Mouse (Mus musculus) hindbrain, embryonic 14.5 days (tissue): ENCODE data around the gene Zfp990. TPM values are rescaled to one million over a fixed set of nuclear protein-coding genes. Genes with fewer than 3 reads are reported as not detected.
"Not testable (repeated sequence)": the region's sequence is repeated elsewhere in the genome, so short reads cannot be mapped to it uniquely, and the experiment has no call there.

Experiments used
- ATAC-seq: fragments of 200-750 bp; cut with Nextera tagmentation; 2 replicates; pipeline ENCODE4 v1.8.0; 2017; ENCODE audit warnings: moderate number of reproducible peaks, mild to moderate bottlenecking, moderate TSS enrichment, moderate library complexity; ENCODE audit not compliant: low FRiP score
- DNase-seq: peaks from one replicate; pipeline ENCODE4 v3.0.0-alpha.2; 2015; ENCODE audit warnings: low spot score
- H3K27ac ChIP-seq: fragments of 300-500 bp; sonication (generic); 2 replicates; pipeline ENCODE4 v1.5.1; 2014; ENCODE audit warnings: mild to moderate bottlenecking, moderate library complexity
- H3K27me3 ChIP-seq: fragments of 300-500 bp; sonication (generic); 2 replicates; pipeline ENCODE4 v1.6.1; 2014; ENCODE audit warnings: mild to moderate bottlenecking, low read length, mixed read lengths; ENCODE audit not compliant: control insufficient read depth, insufficient read depth
- H3K36me3 ChIP-seq: fragments of 300-500 bp; sonication (generic); replicated peaks from 2 replicates; pipeline ENCODE4 v1.6.1; 2014; ENCODE audit not compliant: control insufficient read depth, insufficient read depth
- H3K4me1 ChIP-seq: fragments of 300-500 bp; sonication (generic); replicated peaks from 2 replicates; pipeline ENCODE4 v1.6.1; 2014; ENCODE audit warnings: antibody characterized with exemption, low read length, mixed read lengths; ENCODE audit not compliant: control insufficient read depth, insufficient read depth
- H3K4me2 ChIP-seq: fragments of 300-500 bp; sonication (generic); replicated peaks from 2 replicates; pipeline ENCODE4 v1.6.1; 2014; ENCODE audit warnings: mild to moderate bottlenecking, moderate library complexity
- H3K4me3 ChIP-seq: fragments of 300-500 bp; sonication (generic); replicated peaks from 2 replicates; pipeline ENCODE4 v1.5.1; 2014; ENCODE audit warnings: mild to moderate bottlenecking, low read length
- H3K9ac ChIP-seq: fragments of 300-500 bp; sonication (generic); 2 replicates; pipeline ENCODE4 v1.6.1; 2014
- H3K9me3 ChIP-seq: fragments of 300-500 bp; sonication (generic); 2 replicates; pipeline ENCODE4 v1.6.1; 2016; ENCODE audit warnings: low read length; ENCODE audit not compliant: control insufficient read depth
- WGBS: fragments of 180-500 bp; shearing (Covaris S2); extraction: QIAGEN DNeasy Blood & Tissue Kit; methylation state at CpG from one replicate; pipeline ENCODE4 v1.1.7; 2014; 5-methylcytosine and 5-hydroxymethylcytosine counted together
- polyA plus RNA-seq: library from polyadenylated mRNA; unstranded; fragments of >200 nt; fragmentation: Nextera tagmentation; extraction: Ambion mirVana; gene quantifications from 2 replicates; pipeline ENCODE4 v1.2.1, GENCODE M21; 2014

The Zfp990 gene
- polyA plus RNA-seq, 1 experiment from 2014 or later = 0.12 TPM

GRCm38 (mm10) chr4:145576623-145577022, 66.1 kb downstream of the Zfp990 start:
- WGBS = 92% methylated on average over 8 of the region's 8 CpGs

GRCm38 (mm10) chr4:145580333-145580732, 69.8 kb downstream of the Zfp990 start:
- not testable (repeated sequence) for H3K4me2 ChIP-seq, H3K27ac ChIP-seq, ATAC-seq, H3K4me3 ChIP-seq, H3K9ac ChIP-seq, H3K36me3 ChIP-seq, DNase-seq, H3K27me3 ChIP-seq, H3K4me1 ChIP-seq
- WGBS = 87% methylated on average over 1 of the region's 1 CpGs
- H3K9me3 ChIP-seq = 0 out of 2 replicates have a peak, but pooled peaks cover 28% of the 10 kb centered on the region

More at GRCm38 (mm10) chr4:145576623-145577022, 66.1 kb downstream of the Zfp990 start:
- H3K36me3 ChIP-seq, H3K4me3 ChIP-seq, H3K27ac ChIP-seq, H3K27me3 ChIP-seq, H3K9ac ChIP-seq, ATAC-seq, DNase-seq, H3K4me1 ChIP-seq, H3K4me2 ChIP-seq: not testable (repeated sequence)
- peaks cover 34% of the 10 kb centered on the region for H3K9me3 ChIP-seq

- H3K4me3 ChIP-seq = not testable (repeated sequence)
- WGBS = 21% methylated on average over 11 of the region's 11 CpGs
Observed at GRCm38 (mm10) chr4:145585078-145585477, 74.5 kb downstream of the Zfp990 start, which contains the start of gene Gm13212. Gene Gm13212 (plus strand): TSS chr4:145585166.

GRCm38 (mm10) chr4:145586046-145586445, 75.5 kb downstream of the Zfp990 start:
- ATAC-seq, H3K4me1 ChIP-seq, DNase-seq, H3K9ac ChIP-seq, H3K4me2 ChIP-seq, H3K36me3 ChIP-seq, H3K27ac ChIP-seq, H3K4me3 ChIP-seq, H3K27me3 ChIP-seq: not testable (repeated sequence)
- WGBS = 84% methylated on average over 2 of the region's 2 CpGs
- peaks cover 17% of the 10 kb centered on the region; the same call in 1 of the 2 replicates for H3K9me3 ChIP-seq

More at GRCm38 (mm10) chr4:145585078-145585477, 74.5 kb downstream of the Zfp990 start, which contains the start of gene Gm13212:
- not testable (repeated sequence) for H3K36me3 ChIP-seq, H3K4me2 ChIP-seq, H3K27ac ChIP-seq, H3K27me3 ChIP-seq, ATAC-seq, H3K9ac ChIP-seq, H3K4me1 ChIP-seq, DNase-seq
- peaks cover 17% of the 10 kb centered on the region; the same call in 1 of the 2 replicates for H3K9me3 ChIP-seq

Other genes starting within 250 kb of the Zfp990 start
- 0.28 and 0.38 TPM in 2 replicates for gene Tnfrsf8, start 195.6 kb upstream of the Zfp990 start, polyA plus RNA-seq
- 0.19 and 0.72 TPM in 2 replicates for gene Gm13212, start 74.4 kb downstream of the Zfp990 start, polyA plus RNA-seq
- not detected in 2 replicates for gene Zfp980, start 159.9 kb downstream of the Zfp990 start, polyA plus RNA-seq